Mouse (Mus musculus): ENCODE measurements around the gene Triml1. TPM values are rescaled to one million over a fixed set of nuclear protein-coding genes. Genes with fewer than 3 reads are reported as not detected.

Triml1 gene
- total RNA-seq (2021) = not detected

DNA sequence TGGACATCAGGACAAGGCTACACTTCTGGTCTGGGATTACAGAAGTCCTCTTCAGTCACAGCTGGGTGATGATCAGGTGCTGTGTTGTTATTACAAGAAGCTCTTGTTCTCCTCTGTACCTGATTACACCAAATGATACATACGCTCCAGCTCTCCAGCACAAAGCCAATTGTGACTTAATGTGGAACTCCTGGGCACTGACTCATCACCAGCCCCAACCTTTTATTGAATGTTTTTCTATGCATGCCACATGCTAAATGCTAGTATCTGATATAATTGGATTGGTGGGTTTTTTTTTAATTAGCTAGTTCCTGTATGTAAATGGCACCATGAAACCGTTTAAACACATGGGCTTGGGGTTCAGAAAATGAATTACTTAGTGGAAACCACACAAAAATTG is at the start of gene Triml1:
Triml1 (minus strand) TSS at position 101 of the 400 bp plus-strand sequence.
- DNase-seq (ENCODE audit: low spot score) = no peak
- intact Hi-C loops (cut with DNase I) = no loop called here

DNA sequence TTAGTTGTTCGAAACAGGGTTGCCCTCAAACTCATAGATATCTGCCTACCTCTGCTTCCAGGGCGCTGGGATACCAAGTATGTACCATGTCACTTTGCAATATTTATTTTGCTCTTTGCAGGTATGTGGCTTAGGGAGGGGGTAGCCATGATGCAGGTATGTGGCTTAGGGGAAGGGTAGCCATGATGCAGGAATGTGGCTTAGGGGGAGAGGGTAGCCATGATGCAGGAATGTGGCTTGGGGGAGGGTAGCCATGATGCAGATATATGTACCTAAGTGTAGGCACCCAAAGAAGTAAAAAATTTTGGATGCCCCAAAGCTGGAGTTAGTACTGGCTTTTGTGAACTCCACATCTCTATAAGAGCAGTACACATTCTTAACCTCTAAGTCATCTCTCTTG is 41.0 kb upstream of the Triml1 start:
- no peak for DNase-seq (ENCODE audit: low spot score)
- intact Hi-C loops (cut with DNase I) = no loop called here

DNA sequence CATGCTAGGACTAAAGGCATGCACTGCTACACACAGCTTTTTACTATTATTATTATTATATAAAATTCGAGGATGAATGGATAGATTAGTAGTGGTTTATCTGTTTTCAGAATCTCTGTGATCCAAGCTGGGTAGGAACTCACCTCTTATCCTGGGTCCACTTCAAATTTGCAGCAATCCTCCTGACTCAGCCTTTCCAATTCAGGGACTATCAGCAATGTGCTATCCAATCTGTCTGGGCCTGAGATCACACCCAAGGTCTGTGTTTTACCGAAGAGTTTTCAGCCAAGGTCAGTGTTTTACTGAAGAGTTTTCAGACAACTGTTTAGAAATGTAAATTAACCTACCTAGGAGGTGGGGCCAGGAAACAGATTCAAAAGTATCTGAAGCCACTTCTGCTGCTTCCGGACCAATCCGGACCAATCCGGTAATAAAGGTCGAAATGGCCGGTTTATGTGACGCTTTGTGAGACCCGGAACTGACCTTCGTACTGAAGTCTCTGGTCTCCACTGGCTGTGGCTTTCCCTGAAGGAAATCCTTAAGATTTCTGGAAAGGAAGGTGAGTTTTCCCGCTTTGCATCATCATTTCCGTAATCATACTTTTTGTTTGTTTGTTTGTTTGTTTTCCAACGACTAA is 38.9 kb upstream of the Triml1 start, which contains the start of gene Triml2:
Triml2 (plus strand) TSS at position 488 of the 637 bp plus-strand sequence.
- intact Hi-C loops (cut with DNase I) = no loop called here
- DNase-seq (ENCODE audit: low spot score) = no peak

DNA sequence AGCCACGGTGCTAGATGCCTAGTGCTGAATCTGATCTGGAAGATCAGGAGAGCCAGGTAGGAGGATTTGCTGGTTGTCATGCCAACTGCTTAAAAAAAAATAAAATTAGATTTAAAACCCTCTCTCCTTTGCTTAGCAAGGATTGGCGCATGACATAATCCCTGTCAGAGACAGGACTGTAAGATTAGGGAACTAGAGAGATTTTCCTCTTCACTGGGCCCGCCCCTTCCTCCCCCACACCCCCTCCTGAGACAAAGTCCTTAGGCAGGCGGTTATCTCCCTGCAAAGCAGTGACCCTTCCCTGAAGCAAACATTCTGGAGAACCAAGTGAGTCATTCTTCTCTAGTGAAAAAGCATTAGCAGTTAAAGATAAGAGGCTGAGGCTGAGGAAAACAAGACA is 37.9 kb upstream of the Triml1 start:
- intact Hi-C loops (cut with DNase I) = no loop called here

GRCm38 (mm10) chr8:43178263-43178662 is 37.0 kb upstream of the Triml1 start:
- DNase-seq (ENCODE audit: low spot score) = no peak
- intact Hi-C loops (cut with DNase I) = no loop called here

More for the DNA sequence above, 37.9 kb upstream of the Triml1 start:
- DNase-seq (ENCODE audit: low spot score) = no peak

GRCm38 (mm10) chr8:43176766-43177486 is 35.6 kb upstream of the Triml1 start:
- DNase-seq (ENCODE audit: low spot score) = no peak
- intact Hi-C loops (cut with DNase I) = no loop called here

GRCm38 (mm10) chr8:43169249-43169755 is 28.0 kb upstream of the Triml1 start:
- DNase-seq (ENCODE audit: low spot score) = no peak
- intact Hi-C loops (cut with DNase I) = no loop called here

GRCm38 (mm10) chr8:43168083-43168482 is 26.8 kb upstream of the Triml1 start:
- no peak for DNase-seq (ENCODE audit: low spot score)
- intact Hi-C loops (cut with DNase I) = no loop called here

GRCm38 (mm10) chr8:43164453-43164852 is 23.2 kb upstream of the Triml1 start:
- intact Hi-C loops (cut with DNase I) = no loop called here
- DNase-seq (ENCODE audit: low spot score) = no peak

DNA sequence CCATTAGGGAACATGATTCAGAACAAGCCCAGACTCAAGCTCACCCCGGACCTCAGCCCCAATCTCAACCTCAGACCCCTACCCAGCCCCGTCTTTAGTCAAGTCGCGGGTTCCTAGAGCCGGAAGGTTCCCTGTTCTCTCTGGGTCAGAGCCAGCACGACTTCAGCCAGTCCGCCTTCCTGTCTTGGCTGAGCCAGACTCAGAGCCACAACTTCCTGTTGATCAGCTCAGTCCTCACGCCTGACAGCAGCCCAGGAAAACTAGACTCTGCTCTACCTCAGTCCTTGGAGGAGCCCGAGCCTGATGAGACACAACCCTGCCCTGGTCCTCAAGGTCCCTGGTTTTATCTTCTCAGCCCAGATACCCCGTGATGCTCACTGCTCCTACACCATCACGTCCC is 22.0 kb upstream of the Triml1 start:
- intact Hi-C loops (cut with DNase I) = no loop called here
- DNase-seq (ENCODE audit: low spot score) = no peak

DNA sequence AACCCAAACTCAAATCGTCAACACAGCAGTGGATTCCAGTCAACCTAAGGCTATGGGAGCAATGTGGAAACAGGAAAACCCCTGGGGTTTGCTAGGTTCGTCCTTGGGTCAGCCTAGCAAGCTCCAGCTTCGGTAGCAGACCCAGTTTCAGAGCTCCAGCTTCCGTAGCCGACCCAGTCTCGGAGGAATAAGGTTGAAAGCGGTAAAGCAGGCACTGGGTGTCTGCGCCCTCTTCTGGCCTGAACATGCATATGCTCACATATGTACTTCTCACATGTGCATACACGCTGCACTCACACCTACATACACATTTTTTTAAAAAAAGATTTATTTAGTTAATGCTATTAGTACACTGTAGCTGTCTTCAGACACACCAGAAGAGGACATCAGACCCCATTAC is 8.0 kb upstream of the Triml1 start:
- intact Hi-C loops (cut with DNase I) = no loop called here
- no peak for DNase-seq (ENCODE audit: low spot score)

- DNase-seq (ENCODE audit: low spot score) = no peak
- intact Hi-C loops (cut with DNase I) = no loop called here
Observed at GRCm38 (mm10) chr8:43111205-43111827, 30.0 kb downstream of the Triml1 start.

Other genes starting within 250 kb of the Triml1 start
- not detected for gene Triml2, start 39.1 kb upstream of the Triml1 start, total RNA-seq (2021)
- gene Zfp42, start 165.5 kb upstream of the Triml1 start, total RNA-seq (2021) = not detected